Mouse (Mus musculus) heart, postnatal 0 days (tissue): ENCODE results near the gene Upk2. TPM values are rescaled to one million over a fixed set of nuclear protein-coding genes. Genes with fewer than 3 reads are reported as not detected.

Source experiments
- ATAC-seq: fragments of 200-750 bp; cut with Nextera tagmentation; 2 replicates; pipeline ENCODE4 v1.8.0; 2017; ENCODE audit warnings: low read depth, moderate number of reproducible peaks, moderate library complexity; ENCODE audit not compliant: insufficient read depth
- DNase-seq: peaks from one replicate; pipeline ENCODE4 v3.0.0-alpha.2; 2016; ENCODE audit warnings: low spot score
- H3K27ac ChIP-seq: fragments of 300-500 bp; sonication (generic); 2 replicates; pipeline ENCODE4 v1.5.1; 2014; ENCODE audit warnings: low read depth, mild to moderate bottlenecking
- H3K27me3 ChIP-seq: fragments of 300-500 bp; sonication (generic); 2 replicates; pipeline ENCODE4 v1.6.1; 2014; ENCODE audit warnings: low read length, mixed read lengths; ENCODE audit not compliant: control insufficient read depth, insufficient read depth
- H3K36me3 ChIP-seq: fragments of 300-500 bp; sonication (generic); replicated peaks from 2 replicates; pipeline ENCODE4 v1.6.1; 2014; ENCODE audit warnings: low read length, mixed read lengths; ENCODE audit not compliant: control insufficient read depth, insufficient read depth
- H3K4me1 ChIP-seq: fragments of 300-500 bp; sonication (generic); 2 replicates; pipeline ENCODE4 v1.6.1; 2014; ENCODE audit warnings: antibody characterized with exemption; ENCODE audit not compliant: control insufficient read depth, insufficient read depth
- H3K4me2 ChIP-seq: fragments of 300-500 bp; sonication (generic); 2 replicates; pipeline ENCODE4 v1.6.1; 2014; ENCODE audit warnings: low read depth, mild to moderate bottlenecking, low read length, moderate library complexity
- H3K4me3 ChIP-seq: fragments of 300-500 bp; sonication (generic); 2 replicates; pipeline ENCODE4 v1.5.1; 2014; ENCODE audit warnings: low read depth, low read length
- H3K9ac ChIP-seq: fragments of 300-500 bp; sonication (generic); replicated peaks from 2 replicates; pipeline ENCODE4 v1.6.1; 2014; ENCODE audit warnings: low read depth, low read length, mixed read lengths
- H3K9me3 ChIP-seq: fragments of 300-500 bp; sonication (generic); replicated peaks from 2 replicates; pipeline ENCODE4 v1.6.1; 2016; ENCODE audit warnings: low read length; ENCODE audit not compliant: control insufficient read depth
- CTCF ChIP-seq: IDR thresholded peaks from 2 replicates; pipeline ENCODE4 v1.5.1; 2016; ENCODE audit warnings: antibody characterized with exemption, control low read depth, low read depth
- EP300 ChIP-seq: IDR thresholded peaks from 2 replicates; pipeline ENCODE4 v1.6.1; 2016; ENCODE audit warnings: antibody characterized with exemption, low read depth
- WGBS: fragments of 180-500 bp; shearing (Covaris S2); extraction: QIAGEN DNeasy Blood & Tissue Kit; methylation state at CpG from one replicate; pipeline ENCODE4 v1.1.7; 2014; 5-methylcytosine and 5-hydroxymethylcytosine counted together
- polyA plus RNA-seq: library from polyadenylated mRNA; unstranded; fragments of >200 nt; fragmentation: Nextera tagmentation; extraction: Ambion mirVana; gene quantifications from 2 replicates; pipeline ENCODE4 v1.2.1, GENCODE M21; 2015
- total RNA-seq: library from RNA; depleted of rRNA; stranded (reverse); fragments of >200 nt; gene quantifications from 2 replicates; pipeline ENCODE4 v1.2.3, GENCODE M21; 2014; ENCODE audit warnings: low replicate concordance

Upk2 gene
- total and polyA plus RNA-seq, 2 experiments from 2014 or later, result 18.0 TPM; not detected in 1

DNA sequence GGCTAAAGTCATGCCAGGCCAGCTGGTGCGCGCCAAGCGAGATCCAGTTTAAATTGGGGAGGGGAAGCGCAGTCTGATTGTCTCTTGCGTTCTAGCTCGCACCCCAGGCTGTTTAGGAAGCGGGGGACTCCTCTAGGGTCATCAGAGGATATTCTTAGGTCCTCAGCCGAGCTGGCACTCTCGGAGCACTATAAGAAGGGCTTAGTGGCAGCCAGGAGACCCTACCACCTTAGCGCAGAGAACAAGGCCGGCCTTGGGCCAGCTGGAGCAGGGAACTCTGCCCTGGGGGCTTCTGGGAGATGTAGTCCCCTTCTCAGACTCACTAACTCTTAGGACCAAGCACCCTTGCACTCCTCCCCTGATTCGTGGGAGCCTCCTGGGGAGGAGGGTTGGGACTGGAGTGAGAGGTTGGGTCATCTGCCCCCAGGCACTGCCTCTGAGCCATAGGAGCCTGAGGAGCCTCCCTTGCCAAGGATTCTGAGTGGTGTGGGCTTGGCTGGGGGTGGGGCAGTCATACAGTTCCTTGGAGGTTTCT is 28.8 kb upstream of the Upk2 start:
- Histone ChIP-seq H3K36me3 (no peaks in the 10 kb centered on the region), H3K4me1 (peaks cover 34% of the 10 kb centered on the region), H3K9me3 (no peaks in the 10 kb centered on the region), H3K4me2 (peak overlapping the region; percentile 85), H3K9ac (peak overlapping the region; percentile 94), H3K27ac (peak overlapping the region; percentile 93), H3K4me3 (peak overlapping the region; percentile 97), H3K27me3 (no peaks in the 10 kb centered on the region)
- 0% methylated on average over 12 of the region's 12 CpGs for WGBS
- peak; percentile 88 for DNase-seq
- peak; percentile 10; the same call in 1 of the 2 replicates for ATAC-seq
- peak; percentile 5; the same call in 1 of the 2 replicates for TF ChIP-seq CTCF
- TF ChIP-seq EP300, result no peak

DNA sequence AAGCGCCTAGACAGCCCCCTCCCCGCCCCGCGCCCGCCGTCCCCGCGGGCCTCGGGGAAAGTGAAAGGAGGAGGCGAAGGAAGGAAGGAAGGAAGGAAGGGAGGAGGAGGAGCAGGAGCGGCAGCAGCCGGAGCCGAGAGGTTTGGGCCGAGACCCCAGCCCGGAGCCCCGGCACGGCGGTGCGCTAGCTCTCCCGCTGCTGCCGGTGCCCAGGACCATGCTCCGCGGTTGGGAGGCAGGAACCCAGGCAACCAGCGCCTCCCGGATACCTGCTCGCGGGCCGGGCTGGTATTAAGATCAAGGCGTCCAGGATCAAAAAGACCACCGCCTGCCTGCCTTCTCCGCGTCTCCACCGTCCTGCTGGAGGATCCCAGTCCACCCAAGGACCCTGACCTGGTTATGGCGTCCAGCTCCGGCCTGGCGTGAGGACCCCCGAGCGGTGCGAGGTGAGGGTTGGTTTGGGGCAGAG is 28.3 kb upstream of the Upk2 start:
- Histone ChIP-seq H3K27me3 (no peaks in the 10 kb centered on the region), H3K4me3 (peak overlapping the region; percentile 97), H3K36me3 (no peaks in the 10 kb centered on the region), H3K4me1 (peaks cover 31% of the 10 kb centered on the region), H3K27ac (peak overlapping the region; percentile 93), H3K9me3 (no peaks in the 10 kb centered on the region), H3K4me2 (peak overlapping the region; percentile 85), H3K9ac (peak overlapping the region; percentile 94)
- no peak for TF ChIP-seq EP300
- no peak for TF ChIP-seq CTCF
- WGBS, result under 1% methylated on average over 37 of the region's 39 CpGs
- ATAC-seq, result no peak
- no peak for DNase-seq

DNA sequence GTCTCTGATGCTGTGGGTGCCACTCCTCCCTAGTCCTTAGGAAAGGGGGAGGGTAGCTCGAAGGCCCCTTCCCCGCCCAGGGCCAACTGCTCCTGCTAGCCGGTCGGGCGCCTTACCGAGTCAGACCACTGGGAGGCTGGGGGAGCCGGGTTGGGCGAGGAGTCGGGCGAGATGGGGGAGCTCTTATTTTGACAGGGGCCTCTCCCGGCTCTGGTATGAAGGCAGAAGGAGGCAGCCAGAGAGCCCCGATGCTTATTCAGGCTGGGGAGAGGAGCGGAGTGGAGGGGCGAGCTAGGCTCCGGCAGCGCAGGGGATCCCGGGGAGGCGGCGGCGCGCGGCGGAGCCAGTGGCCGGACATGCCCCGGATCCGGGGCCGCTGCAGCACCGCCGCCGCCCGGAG is 27.8 kb upstream of the Upk2 start, which contains the start of gene Bcl9l:
Bcl9l (plus strand) TSS at position 274 of the 400 bp plus-strand sequence.
- Histone ChIP-seq H3K4me2 (peak within 1 kb of the TSS; percentile 85), H3K27ac (peak within 1 kb of the TSS; percentile 93), H3K4me3 (peak within 1 kb of the TSS; percentile 97), H3K9me3 (no peaks in the 10 kb centered on the region), H3K27me3 (no peaks in the 10 kb centered on the region), H3K4me1 (peaks cover 29% of the 10 kb centered on the region), H3K36me3 (no peaks in the 10 kb centered on the region), H3K9ac (peak within 1 kb of the TSS; percentile 94)
- DNase-seq, result peak; percentile 97
- peak; percentile 57 for ATAC-seq
- TF ChIP-seq CTCF (peak; percentile 69), EP300 (no peak; the same call in 1 of the 2 replicates)
- 0% methylated on average over 29 of the region's 31 CpGs for WGBS

DNA sequence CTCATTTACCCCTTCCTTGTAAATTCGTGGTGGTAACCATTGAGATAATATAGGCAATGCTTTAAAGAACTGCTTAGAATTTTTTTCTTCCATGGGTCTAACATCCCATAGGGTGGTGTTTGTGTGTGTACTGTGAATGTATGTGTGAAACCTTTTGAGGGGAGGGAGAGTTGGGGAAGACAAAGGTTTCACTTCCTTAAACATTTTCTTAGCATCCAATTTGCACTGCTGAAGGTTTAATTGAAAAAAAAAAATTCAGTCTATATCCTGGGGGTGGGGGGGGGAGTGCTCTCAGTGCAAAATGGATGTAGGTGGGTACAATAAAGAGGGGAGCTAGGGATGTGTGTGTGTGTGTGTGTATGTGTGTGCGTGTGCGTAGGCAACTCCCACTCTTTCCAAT is 27.3 kb upstream of the Upk2 start:
- H3K36me3 ChIP-seq, result no peaks in the 10 kb centered on the region
- H3K4me1 ChIP-seq, result peaks cover 29% of the 10 kb centered on the region
- H3K9ac ChIP-seq, result no peak overlapping the region
- ATAC-seq (no peak), DNase-seq (no peak)
- no peaks in the 10 kb centered on the region for H3K27me3 ChIP-seq
- H3K9me3 ChIP-seq, result no peaks in the 10 kb centered on the region
- peak overlapping the region; percentile 97 for H3K4me3 ChIP-seq
- 30% methylated on average over 3 of the region's 3 CpGs for WGBS
- peak overlapping the region; percentile 93; the same call in 1 of the 2 replicates for H3K27ac ChIP-seq
- peak overlapping the region; percentile 85 for H3K4me2 ChIP-seq
- TF ChIP-seq EP300 (no peak), CTCF (no peak)

DNA sequence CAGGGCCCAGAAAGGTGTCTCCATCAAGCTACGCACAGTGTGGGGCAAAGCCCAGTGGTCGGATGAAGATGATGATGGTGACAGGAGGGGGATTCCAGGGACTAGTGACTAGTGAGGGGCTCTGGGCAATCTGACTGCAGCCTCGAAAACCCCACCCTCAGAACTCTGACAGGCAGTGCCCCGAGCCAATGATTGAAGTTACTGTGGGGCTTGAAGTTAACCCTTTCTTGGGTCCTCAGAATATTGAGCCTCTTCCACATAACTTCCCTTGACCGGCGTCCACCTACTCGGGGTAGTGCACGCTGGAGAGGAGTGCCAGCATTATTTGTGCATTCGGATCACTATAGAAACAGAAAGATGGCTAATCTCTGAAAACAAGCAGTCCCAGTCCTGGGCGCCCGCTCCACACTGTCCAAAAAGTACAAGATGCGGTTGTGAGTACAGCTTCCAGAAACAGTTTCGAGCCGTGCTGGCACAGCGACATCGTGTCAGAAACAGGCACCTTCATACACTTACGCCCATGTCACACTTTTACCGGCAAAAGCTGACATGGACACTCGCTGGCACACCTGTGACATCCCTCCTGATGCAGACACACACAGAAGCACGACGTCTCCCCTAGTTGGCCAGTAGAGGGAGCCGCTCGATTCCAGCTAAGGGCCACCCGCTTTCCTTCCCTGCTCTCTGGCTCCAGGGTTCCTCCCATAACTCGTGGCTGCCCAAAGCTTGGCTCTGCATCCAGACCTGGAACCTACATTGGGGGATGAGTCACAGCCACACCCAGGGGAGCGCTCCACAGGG is 25.1 kb upstream of the Upk2 start:
- peak overlapping the region; percentile 91 for H3K27ac ChIP-seq
- no peaks in the 10 kb centered on the region for H3K36me3 ChIP-seq
- H3K9me3 ChIP-seq, result no peaks in the 10 kb centered on the region
- peak overlapping the region; percentile 64 for H3K4me3 ChIP-seq
- H3K4me2 ChIP-seq, result peak overlapping the region; percentile 90
- H3K27me3 ChIP-seq, result no peaks in the 10 kb centered on the region
- ATAC-seq (peak; percentile 49), DNase-seq (peak; percentile 95)
- under 1% methylated on average over 26 of the region's 26 CpGs for WGBS
- peak overlapping the region; percentile 59 for H3K9ac ChIP-seq
- TF ChIP-seq CTCF, result peak; percentile 93
- TF ChIP-seq EP300, result no peak
- H3K4me1 ChIP-seq, result peaks cover 12% of the 10 kb centered on the region; the same call in 1 of the 2 replicates
